Mouse (Mus musculus) erythroblast, embryonic 14.5 days (primary cell): ENCODE data around the gene Bmpr1a.

Experiments
- GATA1 ChIP-seq: IDR thresholded peaks from 2 replicates; pipeline ENCODE4 v1.6.1; 2012; ENCODE audit warnings: low read length, inconsistent platforms, mixed read lengths
- TAL1 ChIP-seq: IDR thresholded peaks from 3 replicates; pipeline ENCODE4 v1.6.1; 2012; ENCODE audit warnings: low read length, inconsistent platforms, mixed read lengths

- no peak for TF ChIP-seq GATA1
- TF ChIP-seq TAL1, result no peak
Measured at GRCm38 (mm10) chr14:34397871-34398270, 105.3 kb downstream of the Bmpr1a start.
